Mouse (Mus musculus): ENCODE measurements around the gene Fhit.

Gene Fhit

GRCm38 (mm10) chr14:10345905-10346304 lies 815.9 kb downstream of the Fhit start:
- no peak for DNase-seq (ENCODE audit: low read depth, low spot score)
- Histone ChIP-seq H3K36me3 (ENCODE audit: control insufficient read depth, insufficient read depth, low read length, poor library complexity, severe bottlenecking) (no peaks in the 10 kb centered on the region), H3K27me3 (ENCODE audit: control insufficient read depth, insufficient read depth, low read length, poor library complexity, severe bottlenecking) (no peaks in the 10 kb centered on the region)

- Histone ChIP-seq H3K36me3 (ENCODE audit: control insufficient read depth, insufficient read depth, low read length, poor library complexity, severe bottlenecking) (no peaks in the 10 kb centered on the region), H3K27me3 (ENCODE audit: control insufficient read depth, insufficient read depth, low read length, poor library complexity, severe bottlenecking) (no peaks in the 10 kb centered on the region)
- DNase-seq (ENCODE audit: low read depth, low spot score): no peak
Measured at GRCm38 (mm10) chr14:10344064-10344463, 817.8 kb downstream of the Fhit start.

- no peaks in the 10 kb centered on the region for H3K27me3 ChIP-seq (ENCODE audit: control insufficient read depth, insufficient read depth, low read length, poor library complexity, severe bottlenecking)
- no peak for DNase-seq (ENCODE audit: low read depth, low spot score)
- H3K36me3 ChIP-seq (ENCODE audit: control insufficient read depth, insufficient read depth, low read length, poor library complexity, severe bottlenecking): no peaks in the 10 kb centered on the region
Measured at GRCm38 (mm10) chr14:10316764-10317163, 845.1 kb downstream of the Fhit start.

- no peak for DNase-seq (ENCODE audit: low read depth, low spot score)
- Histone ChIP-seq H3K36me3 (ENCODE audit: control insufficient read depth, insufficient read depth, low read length, poor library complexity, severe bottlenecking) (no peaks in the 10 kb centered on the region), H3K27me3 (ENCODE audit: control insufficient read depth, insufficient read depth, low read length, poor library complexity, severe bottlenecking) (no peaks in the 10 kb centered on the region)
Measured at GRCm38 (mm10) chr14:10312190-10312589, 849.6 kb downstream of the Fhit start.

- no peak for DNase-seq (ENCODE audit: low read depth, low spot score)
- H3K27me3 ChIP-seq (ENCODE audit: control insufficient read depth, insufficient read depth, low read length, poor library complexity, severe bottlenecking): no peaks in the 10 kb centered on the region
- H3K36me3 ChIP-seq (ENCODE audit: control insufficient read depth, insufficient read depth, low read length, poor library complexity, severe bottlenecking): no peaks in the 10 kb centered on the region
Measured at GRCm38 (mm10) chr14:10305286-10305685, 856.5 kb downstream of the Fhit start.

GRCm38 (mm10) chr14:10301497-10301896 lies 860.3 kb downstream of the Fhit start:
- Histone ChIP-seq H3K36me3 (ENCODE audit: control insufficient read depth, insufficient read depth, low read length, poor library complexity, severe bottlenecking) (no peaks in the 10 kb centered on the region), H3K27me3 (ENCODE audit: control insufficient read depth, insufficient read depth, low read length, poor library complexity, severe bottlenecking) (no peaks in the 10 kb centered on the region)
- DNase-seq (ENCODE audit: low read depth, low spot score): no peak

- peak; percentile 11 for DNase-seq (ENCODE audit: low read depth, low spot score)
- no peaks in the 10 kb centered on the region for H3K27me3 ChIP-seq (ENCODE audit: control insufficient read depth, insufficient read depth, low read length, poor library complexity, severe bottlenecking)
Measured at GRCm38 (mm10) chr14:10300914-10301313, 860.9 kb downstream of the Fhit start.

GRCm38 (mm10) chr14:10299030-10299429 lies 862.8 kb downstream of the Fhit start:
- no peak for DNase-seq (ENCODE audit: low read depth, low spot score)
- H3K36me3 ChIP-seq (ENCODE audit: control insufficient read depth, insufficient read depth, low read length, poor library complexity, severe bottlenecking): no peaks in the 10 kb centered on the region

More at GRCm38 (mm10) chr14:10300914-10301313, 860.9 kb downstream of the Fhit start:
- H3K36me3 ChIP-seq (ENCODE audit: control insufficient read depth, insufficient read depth, low read length, poor library complexity, severe bottlenecking): no peaks in the 10 kb centered on the region

GRCm38 (mm10) chr14:10289043-10289442 lies 872.8 kb downstream of the Fhit start:
- DNase-seq (ENCODE audit: low read depth, low spot score): no peak
- no peaks in the 10 kb centered on the region for H3K36me3 ChIP-seq (ENCODE audit: control insufficient read depth, insufficient read depth, low read length, poor library complexity, severe bottlenecking)
- H3K27me3 ChIP-seq (ENCODE audit: control insufficient read depth, insufficient read depth, low read length, poor library complexity, severe bottlenecking): no peaks in the 10 kb centered on the region; the same call in 1 of the 2 replicates

More at GRCm38 (mm10) chr14:10299030-10299429, 862.8 kb downstream of the Fhit start:
- H3K27me3 ChIP-seq (ENCODE audit: control insufficient read depth, insufficient read depth, low read length, poor library complexity, severe bottlenecking): no peaks in the 10 kb centered on the region

- DNase-seq (ENCODE audit: low read depth, low spot score): no peak
- no peaks in the 10 kb centered on the region for H3K27me3 ChIP-seq (ENCODE audit: control insufficient read depth, insufficient read depth, low read length, poor library complexity, severe bottlenecking)
- no peaks in the 10 kb centered on the region for H3K36me3 ChIP-seq (ENCODE audit: control insufficient read depth, insufficient read depth, low read length, poor library complexity, severe bottlenecking)
Measured at GRCm38 (mm10) chr14:10286027-10286426, 875.8 kb downstream of the Fhit start.

- no peak for DNase-seq (ENCODE audit: low read depth, low spot score)
- H3K27me3 ChIP-seq (ENCODE audit: control insufficient read depth, insufficient read depth, low read length, poor library complexity, severe bottlenecking): no peaks in the 10 kb centered on the region
- no peaks in the 10 kb centered on the region for H3K36me3 ChIP-seq (ENCODE audit: control insufficient read depth, insufficient read depth, low read length, poor library complexity, severe bottlenecking)
Measured at GRCm38 (mm10) chr14:10228708-10229107, 933.1 kb downstream of the Fhit start.

GRCm38 (mm10) chr14:10221847-10222246 lies 940.0 kb downstream of the Fhit start:
- H3K27me3 ChIP-seq (ENCODE audit: control insufficient read depth, insufficient read depth, low read length, poor library complexity, severe bottlenecking): no peaks in the 10 kb centered on the region
- H3K36me3 ChIP-seq (ENCODE audit: control insufficient read depth, insufficient read depth, low read length, poor library complexity, severe bottlenecking): no peaks in the 10 kb centered on the region
- no peak for DNase-seq (ENCODE audit: low read depth, low spot score)

GRCm38 (mm10) chr14:10213216-10213615 lies 948.6 kb downstream of the Fhit start:
- Histone ChIP-seq H3K36me3 (ENCODE audit: control insufficient read depth, insufficient read depth, low read length, poor library complexity, severe bottlenecking) (no peaks in the 10 kb centered on the region), H3K27me3 (ENCODE audit: control insufficient read depth, insufficient read depth, low read length, poor library complexity, severe bottlenecking) (no peaks in the 10 kb centered on the region)
- DNase-seq (ENCODE audit: low read depth, low spot score): no peak

- Histone ChIP-seq H3K27me3 (ENCODE audit: control insufficient read depth, insufficient read depth, low read length, poor library complexity, severe bottlenecking) (no peaks in the 10 kb centered on the region), H3K36me3 (ENCODE audit: control insufficient read depth, insufficient read depth, low read length, poor library complexity, severe bottlenecking) (no peaks in the 10 kb centered on the region)
- no peak for DNase-seq (ENCODE audit: low read depth, low spot score)
Measured at GRCm38 (mm10) chr14:10211184-10211583, 950.7 kb downstream of the Fhit start.

GRCm38 (mm10) chr14:10209007-10209406 lies 952.8 kb downstream of the Fhit start:
- DNase-seq (ENCODE audit: low read depth, low spot score): peak; percentile 55
- Histone ChIP-seq H3K27me3 (ENCODE audit: control insufficient read depth, insufficient read depth, low read length, poor library complexity, severe bottlenecking) (no peaks in the 10 kb centered on the region), H3K36me3 (ENCODE audit: control insufficient read depth, insufficient read depth, low read length, poor library complexity, severe bottlenecking) (no peaks in the 10 kb centered on the region)

GRCm38 (mm10) chr14:10205699-10206098 lies 956.1 kb downstream of the Fhit start:
- H3K36me3 ChIP-seq (ENCODE audit: control insufficient read depth, insufficient read depth, low read length, poor library complexity, severe bottlenecking): no peaks in the 10 kb centered on the region
- no peaks in the 10 kb centered on the region for H3K27me3 ChIP-seq (ENCODE audit: control insufficient read depth, insufficient read depth, low read length, poor library complexity, severe bottlenecking)
- DNase-seq (ENCODE audit: low read depth, low spot score): no peak

Measured in splenic B cell, adult 2 months (primary cell).